Mouse (Mus musculus) liver, postnatal 0 days (tissue): ENCODE measurements at regions not wholly inside any gene's neighbourhood (a gene's known extent, or its start where the extent isn't known, plus 50 kb on each side); places are given as distances from the start of the nearest gene placed in this dataset.

Experiments
- CTCF ChIP-seq: sonication (generic); IDR thresholded peaks from 2 replicates; pipeline ENCODE4 v1.5.1; 2016; ENCODE audit warnings: antibody characterized with exemption, low read depth
- EP300 ChIP-seq: IDR thresholded peaks from 2 replicates; pipeline ENCODE4 v1.6.1; 2016; ENCODE audit warnings: antibody characterized with exemption, low read depth, mild to moderate bottlenecking

GRCm38 (mm10) chr11:94836347-94836746, 53.8 kb upstream of the Tmem92 start:
- TF ChIP-seq CTCF = no peak
- no peak for TF ChIP-seq EP300
